Mouse (Mus musculus) cerebellum, adult 18-20 months (tissue): Measurements from ENCODE around the gene Pkd1l3.

Experiments used
- DNase-seq, 2 experiments: peaks; one replicate each; pipeline ENCODE4 v3.0.0; 2021

The Pkd1l3 gene

GRCm38 (mm10) chr8:109705320-109706075 is 91.2 kb downstream of the Pkd1l3 start, which contains the start of gene Zfp821:
Zfp821 (plus strand) TSS chr8:109705546.
- DNase-seq, result peak; percentile 96 to 99

- DNase-seq, result peak; percentile 28 to 51
Observed at GRCm38 (mm10) chr8:109706076-109706873, 92.0 kb downstream of the Pkd1l3 start.

GRCm38 (mm10) chr8:109706874-109707237 is 92.5 kb downstream of the Pkd1l3 start:
- peak; percentile 81 for DNase-seq

- no peak for DNase-seq
Observed at GRCm38 (mm10) chr8:109707921-109708320, 93.6 kb downstream of the Pkd1l3 start.

- DNase-seq, result no peak
Observed at GRCm38 (mm10) chr8:109712521-109712920, 98.2 kb downstream of the Pkd1l3 start.

- DNase-seq, result no peak
Observed at GRCm38 (mm10) chr8:109714961-109715360, 100.6 kb downstream of the Pkd1l3 start.
